ENCODE assay signal across 9 mouse cellular contexts in genomic region chr4:138547041-138547440, GRCm38 (mm10).
DNase-seq lines count a peak whose midpoint lies in the region; ATAC-seq lines count a peak whose summit lies in the region.
"Had no signal": no experiment of that assay in that cellular context is flagged by ENCODE, and none has a peak within 500 bp of the region (broad histone marks: within the 10 kb centered on the region; RNA-seq: fewer than 3 reads in every experiment).

No protein-coding gene starts in this region.

- peaks cover 7% of the 10 kb centered on the region for H3K4me1 ChIP-seq in kidney, embryonic 16.5 days (ENCODE audit: insufficient read depth, low read length)

- H3K36me3 ChIP-seq in kidney, embryonic 16.5 days (ENCODE audit: insufficient read depth, low read length): no peaks in the 10 kb centered on the region
- H3K36me3 ChIP-seq: midbrain, embryonic 15.5 days had no signal

- peak; percentile 41 for DNase-seq in adrenal gland, postnatal 14 days
- DNase-seq in adrenal gland, postnatal 4 days (ENCODE audit: low spot score in 2 of 2): no peak
- peak; percentile 35 for DNase-seq in kidney, adult 9 months
- DNase-seq in thymus, postnatal 25 days: peak; percentile 16
- DNase-seq in thymus, postnatal 0 days (ENCODE audit: low spot score): no peak
- no peak for DNase-seq in left cerebral cortex, adult 11 months (ENCODE audit: low spot score)

- H3K4me2 ChIP-seq in kidney, embryonic 16.5 days (replicated peaks; ENCODE audit: low read depth, low read length): no peak overlapping the region

- H3K9me3 ChIP-seq in kidney, embryonic 16.5 days (ENCODE audit: low read length): no peaks in the 10 kb centered on the region
- H3K9me3 ChIP-seq: midbrain, embryonic 15.5 days had no signal

- ATAC-seq in kidney, embryonic 16.5 days (ENCODE audit: low FRiP score, low TSS enrichment): no peak
- ATAC-seq in monocyte, adult 5-6 weeks (replicated peaks; ENCODE audit: insufficient number of reproducible peaks, low FRiP score, low TSS enrichment, poor library complexity, severe bottlenecking): no peak

- no peak overlapping the region for H3K9ac ChIP-seq in kidney, embryonic 16.5 days (replicated peaks; ENCODE audit: low read length)
- H3K9ac ChIP-seq: midbrain, embryonic 15.5 days had no signal

- no peak overlapping the region for H3K4me3 ChIP-seq in kidney, embryonic 16.5 days (ENCODE audit: low read length)
- H3K4me3 ChIP-seq: midbrain, embryonic 15.5 days had no signal

- no peak overlapping the region for H3K27ac ChIP-seq in kidney, embryonic 16.5 days (ENCODE audit: low read length)

- WGBS in kidney, embryonic 16.5 days: 63% methylated on average over 6 of the region's 6 CpGs

- no peaks in the 10 kb centered on the region for H3K27me3 ChIP-seq in kidney, embryonic 16.5 days (ENCODE audit: insufficient read depth, low read length)
- H3K27me3 ChIP-seq: midbrain, embryonic 15.5 days had no signal

Comparison
In these comparisons a context has a peak if more than half of its experiments do, and no peak if none do; other contexts are left out.
1. DNase-seq: peak in adrenal gland, postnatal 14 days (single experiment), kidney, adult 9 months (single experiment) and thymus, postnatal 25 days (single experiment); none in adrenal gland, postnatal 4 days (0 of 2), thymus, postnatal 0 days (single experiment) and left cerebral cortex, adult 11 months (single experiment).